Mouse (Mus musculus) neural tube, embryonic 14.5 days (tissue): ENCODE data around the gene Hjurp. TPM values are rescaled to one million over a fixed set of nuclear protein-coding genes. Genes with fewer than 3 reads are reported as not detected.

ENCODE experiments used
- ATAC-seq: fragments of 200-750 bp; cut with Nextera tagmentation; 2 replicates; pipeline ENCODE4 v1.8.0; 2017; ENCODE audit warnings: low read depth, mild to moderate bottlenecking, moderate TSS enrichment, moderate library complexity
- H3K27ac ChIP-seq: fragments of 300-500 bp; sonication (generic); 2 replicates; pipeline ENCODE4 v1.5.1; 2014; ENCODE audit warnings: low read depth, mild to moderate bottlenecking, control low read depth, low read length, moderate library complexity, mixed read lengths
- H3K27me3 ChIP-seq: fragments of 300-500 bp; sonication (generic); 2 replicates; pipeline ENCODE4 v1.6.1; 2014; ENCODE audit warnings: low read length; ENCODE audit not compliant: control insufficient read depth, insufficient read depth
- H3K36me3 ChIP-seq: fragments of 300-500 bp; sonication (generic); 2 replicates; pipeline ENCODE4 v1.6.1; 2014; ENCODE audit warnings: low read length, mixed read lengths; ENCODE audit not compliant: control insufficient read depth, insufficient read depth
- H3K4me1 ChIP-seq: fragments of 300-500 bp; sonication (generic); 2 replicates; pipeline ENCODE4 v1.6.1; 2014; ENCODE audit warnings: low read length; ENCODE audit not compliant: control insufficient read depth, insufficient read depth
- H3K4me2 ChIP-seq: fragments of 300-500 bp; sonication (generic); 2 replicates; pipeline ENCODE4 v1.6.1; 2014; ENCODE audit warnings: mild to moderate bottlenecking, low read depth, low read length, control low read depth
- H3K4me3 ChIP-seq: fragments of 300-500 bp; sonication (generic); 2 replicates; pipeline ENCODE4 v1.5.1; 2014; ENCODE audit warnings: low read depth, low read length, control low read depth, mixed read lengths
- H3K9ac ChIP-seq: fragments of 300-500 bp; sonication (generic); replicated peaks from 2 replicates; pipeline ENCODE4 v1.6.1; 2014; ENCODE audit warnings: low read depth, mild to moderate bottlenecking, control low read depth, low read length, mixed read lengths
- H3K9me3 ChIP-seq: fragments of 300-500 bp; sonication (generic); 2 replicates; pipeline ENCODE4 v1.6.1; 2016; ENCODE audit warnings: low read length; ENCODE audit not compliant: control insufficient read depth
- WGBS: fragments of 180-500 bp; shearing (Covaris S2); extraction: QIAGEN DNeasy Blood & Tissue Kit; methylation state at CpG from one replicate; pipeline ENCODE4 v1.1.7; 2014; 5-methylcytosine and 5-hydroxymethylcytosine counted together
- polyA plus RNA-seq: library from polyadenylated mRNA; unstranded; fragments of >200 nt; fragmentation: Nextera tagmentation; extraction: Ambion mirVana; gene quantifications from 2 replicates; pipeline ENCODE4 v1.2.1, GENCODE M21; 2014

The Hjurp gene
- polyA plus RNA-seq, 1 experiment from 2014 or later = 55.8 TPM

GRCm38 (mm10) chr1:88275698-88276523, 1.5 kb downstream of the Hjurp start:
- WGBS = 69% methylated on average over 13 of the region's 13 CpGs
- H3K36me3 ChIP-seq = peaks cover 17% of the 10 kb centered on the region
- H3K27me3 ChIP-seq = no peaks in the 10 kb centered on the region
- H3K27ac ChIP-seq = no peak overlapping the region
- H3K9ac ChIP-seq = peak overlapping the region; percentile 63; the same call in 1 of the 2 replicates
- H3K4me2 ChIP-seq = peak overlapping the region; percentile 66
- peak overlapping the region; percentile 52 for H3K4me3 ChIP-seq
- peaks cover 16% of the 10 kb centered on the region for H3K4me1 ChIP-seq
- ATAC-seq = no peak
- no peaks in the 10 kb centered on the region for H3K9me3 ChIP-seq

DNA sequence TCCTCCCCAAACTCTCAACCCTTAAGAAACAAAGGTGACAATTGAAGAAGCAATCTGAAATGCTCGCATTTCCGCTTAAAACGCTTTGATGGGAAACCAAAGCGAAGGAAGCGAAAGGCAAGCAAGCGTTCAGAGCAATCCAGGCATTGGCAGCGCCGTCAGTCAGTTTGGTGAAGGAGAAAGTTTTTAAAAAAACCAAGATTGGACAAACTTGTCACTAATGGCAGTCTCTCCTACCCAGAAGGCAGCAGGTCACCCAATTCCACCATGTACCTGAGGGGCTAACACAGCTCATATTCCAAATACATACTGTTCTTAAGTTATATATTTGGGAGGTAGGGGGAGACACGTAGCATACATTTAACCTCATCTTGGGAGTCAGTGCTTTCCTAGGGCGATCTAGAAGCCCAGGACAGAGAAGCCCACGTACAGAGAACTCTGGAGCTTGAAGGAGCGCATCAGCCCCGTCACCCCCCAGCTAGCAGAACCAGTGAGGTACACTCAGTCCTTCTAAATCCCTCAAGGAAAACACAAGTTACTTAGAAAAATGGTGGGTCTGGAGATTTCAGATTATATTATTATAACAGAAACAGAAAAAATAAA, 2.3 kb downstream of the Hjurp start:
- WGBS = 71% methylated on average over 13 of the region's 13 CpGs
- H3K27ac ChIP-seq = no peak overlapping the region
- no peak overlapping the region for H3K9ac ChIP-seq
- H3K36me3 ChIP-seq = peaks cover 17% of the 10 kb centered on the region
- no peak for ATAC-seq
- peaks cover 16% of the 10 kb centered on the region for H3K4me1 ChIP-seq
- H3K9me3 ChIP-seq = no peaks in the 10 kb centered on the region
- H3K27me3 ChIP-seq = no peaks in the 10 kb centered on the region
- H3K4me2 ChIP-seq = no peak overlapping the region
- H3K4me3 ChIP-seq = no peak overlapping the region

- H3K27ac ChIP-seq = no peak overlapping the region
- H3K4me2 ChIP-seq = no peak overlapping the region
- H3K27me3 ChIP-seq = no peaks in the 10 kb centered on the region
- 74% methylated on average over 11 of the region's 11 CpGs for WGBS
- H3K9ac ChIP-seq = no peak overlapping the region
- H3K4me1 ChIP-seq = peaks cover 16% of the 10 kb centered on the region
- H3K36me3 ChIP-seq = peaks cover 23% of the 10 kb centered on the region
- ATAC-seq = no peak
- no peak overlapping the region for H3K4me3 ChIP-seq
- H3K9me3 ChIP-seq = no peaks in the 10 kb centered on the region
Observed at GRCm38 (mm10) chr1:88274371-88275077, 2.9 kb downstream of the Hjurp start.

- 83% methylated on average over 4 of the region's 4 CpGs for WGBS
Observed at GRCm38 (mm10) chr1:88273832-88274231, 3.6 kb downstream of the Hjurp start.

DNA sequence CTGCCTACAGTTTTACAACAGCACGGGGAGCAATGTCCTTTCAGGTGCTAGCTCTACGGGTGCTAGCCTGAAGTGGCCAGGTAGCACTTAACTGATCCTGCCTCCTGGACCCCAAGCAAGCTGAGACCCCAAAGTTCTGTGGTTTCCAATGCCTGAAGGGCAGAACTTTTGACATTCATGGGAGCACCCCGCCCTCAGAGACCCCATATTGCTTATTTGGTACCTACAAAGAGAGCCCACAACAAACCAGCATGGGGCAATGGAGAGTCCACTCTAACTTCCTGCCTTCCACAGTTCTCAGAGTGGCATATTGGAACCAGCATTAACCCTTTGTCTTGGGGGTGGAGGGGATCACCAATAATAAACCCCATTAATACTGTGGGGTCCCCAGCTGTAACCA, 4.1 kb downstream of the Hjurp start:
- no peaks in the 10 kb centered on the region for H3K9me3 ChIP-seq
- H3K4me2 ChIP-seq = no peak overlapping the region
- no peak for ATAC-seq
- H3K9ac ChIP-seq = no peak overlapping the region
- no peaks in the 10 kb centered on the region for H3K27me3 ChIP-seq
- peaks cover 16% of the 10 kb centered on the region for H3K4me1 ChIP-seq
- no peak overlapping the region for H3K4me3 ChIP-seq
- peaks cover 35% of the 10 kb centered on the region for H3K36me3 ChIP-seq
- WGBS = 97% methylated on average over 3 of the region's 3 CpGs
- H3K27ac ChIP-seq = no peak overlapping the region

More at GRCm38 (mm10) chr1:88273832-88274231, 3.6 kb downstream of the Hjurp start:
- H3K4me3 ChIP-seq = no peak overlapping the region
- H3K9me3 ChIP-seq = no peaks in the 10 kb centered on the region
- H3K9ac ChIP-seq = no peak overlapping the region
- H3K36me3 ChIP-seq = peaks cover 30% of the 10 kb centered on the region
- no peak for ATAC-seq
- H3K4me1 ChIP-seq = peaks cover 16% of the 10 kb centered on the region
- no peak overlapping the region for H3K27ac ChIP-seq
- no peaks in the 10 kb centered on the region for H3K27me3 ChIP-seq
- H3K4me2 ChIP-seq = no peak overlapping the region

- no peak for ATAC-seq
- Histone ChIP-seq H3K4me1 (peaks cover 16% of the 10 kb centered on the region), H3K9ac (no peak overlapping the region), H3K4me2 (no peak overlapping the region), H3K27ac (no peak overlapping the region), H3K9me3 (no peaks in the 10 kb centered on the region), H3K36me3 (peaks cover 39% of the 10 kb centered on the region), H3K4me3 (no peak overlapping the region), H3K27me3 (no peaks in the 10 kb centered on the region)
- WGBS = 62% methylated on average over 4 of the region's 4 CpGs
Observed at GRCm38 (mm10) chr1:88272851-88273250, 4.6 kb downstream of the Hjurp start.

DNA sequence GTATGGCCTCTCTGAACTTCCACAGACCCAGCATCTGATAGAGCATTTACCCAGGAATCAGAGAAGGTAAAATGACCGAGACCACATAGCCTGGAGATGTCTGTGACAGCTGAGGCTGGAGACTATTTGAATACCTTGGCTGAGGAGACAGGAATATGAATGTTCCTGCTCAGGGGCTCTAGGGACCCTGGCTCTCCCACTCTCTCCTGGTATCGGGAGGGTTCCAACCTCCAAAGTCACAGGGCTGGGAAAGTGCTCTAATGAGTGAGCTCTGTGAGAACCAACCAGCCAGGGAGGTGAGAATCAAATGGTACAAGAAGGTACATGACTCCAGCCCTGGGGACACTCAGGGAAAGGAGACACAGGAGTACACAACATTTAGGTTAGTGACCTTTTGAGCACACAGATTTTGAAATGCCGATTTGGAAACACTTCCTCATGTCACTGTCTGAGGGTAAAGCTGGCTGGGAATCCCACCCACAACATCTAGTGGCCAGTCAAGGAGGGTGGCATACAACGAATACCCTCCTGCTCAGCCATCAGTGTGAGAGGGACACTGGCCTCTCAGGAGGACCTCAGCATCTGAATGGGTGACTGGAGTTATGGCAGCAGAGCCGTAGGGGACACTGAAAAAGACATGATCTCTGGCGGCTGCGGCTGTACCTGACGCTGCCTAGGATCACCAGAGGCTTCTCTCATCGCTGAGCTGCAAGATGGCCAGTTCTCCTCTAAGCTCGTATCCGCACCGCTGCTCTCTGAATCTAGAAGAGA, 7.7 kb downstream of the Hjurp start:
- Histone ChIP-seq H3K9ac (no peak overlapping the region), H3K4me2 (no peak overlapping the region), H3K27me3 (no peaks in the 10 kb centered on the region), H3K36me3 (peaks cover 71% of the 10 kb centered on the region), H3K4me1 (no peaks in the 10 kb centered on the region), H3K9me3 (no peaks in the 10 kb centered on the region), H3K4me3 (no peak overlapping the region), H3K27ac (no peak overlapping the region)
- no peak for ATAC-seq
- WGBS = 90% methylated on average over 12 of the region's 12 CpGs

DNA sequence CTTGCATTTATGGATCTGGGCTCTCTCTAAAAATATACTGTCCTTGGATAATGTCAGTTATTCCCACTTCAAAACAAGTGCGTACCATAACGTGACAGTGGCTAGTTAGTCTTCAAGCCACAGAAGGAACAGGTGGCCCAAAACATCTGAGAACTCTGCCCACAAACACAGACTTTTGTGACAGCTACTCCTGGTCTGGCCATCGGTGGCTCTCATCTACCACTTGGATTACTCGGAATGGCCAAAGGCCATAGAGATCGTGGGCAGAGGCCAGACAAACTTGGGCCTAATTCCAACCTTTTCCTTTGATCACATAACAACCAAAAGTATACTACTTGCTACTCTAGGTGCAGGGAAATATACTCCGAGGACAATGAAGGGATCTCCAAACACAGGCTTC, 9.4 kb downstream of the Hjurp start:
- H3K9ac ChIP-seq = no peak overlapping the region
- peaks cover 76% of the 10 kb centered on the region for H3K36me3 ChIP-seq
- no peak for ATAC-seq
- no peak overlapping the region for H3K4me2 ChIP-seq
- 89% methylated on average over 6 of the region's 6 CpGs for WGBS
- no peak overlapping the region for H3K27ac ChIP-seq
- H3K9me3 ChIP-seq = no peaks in the 10 kb centered on the region
- H3K4me1 ChIP-seq = no peaks in the 10 kb centered on the region
- no peaks in the 10 kb centered on the region for H3K27me3 ChIP-seq
- H3K4me3 ChIP-seq = no peak overlapping the region
